Mouse (Mus musculus): ENCODE data around the gene Chadl.

DNA sequence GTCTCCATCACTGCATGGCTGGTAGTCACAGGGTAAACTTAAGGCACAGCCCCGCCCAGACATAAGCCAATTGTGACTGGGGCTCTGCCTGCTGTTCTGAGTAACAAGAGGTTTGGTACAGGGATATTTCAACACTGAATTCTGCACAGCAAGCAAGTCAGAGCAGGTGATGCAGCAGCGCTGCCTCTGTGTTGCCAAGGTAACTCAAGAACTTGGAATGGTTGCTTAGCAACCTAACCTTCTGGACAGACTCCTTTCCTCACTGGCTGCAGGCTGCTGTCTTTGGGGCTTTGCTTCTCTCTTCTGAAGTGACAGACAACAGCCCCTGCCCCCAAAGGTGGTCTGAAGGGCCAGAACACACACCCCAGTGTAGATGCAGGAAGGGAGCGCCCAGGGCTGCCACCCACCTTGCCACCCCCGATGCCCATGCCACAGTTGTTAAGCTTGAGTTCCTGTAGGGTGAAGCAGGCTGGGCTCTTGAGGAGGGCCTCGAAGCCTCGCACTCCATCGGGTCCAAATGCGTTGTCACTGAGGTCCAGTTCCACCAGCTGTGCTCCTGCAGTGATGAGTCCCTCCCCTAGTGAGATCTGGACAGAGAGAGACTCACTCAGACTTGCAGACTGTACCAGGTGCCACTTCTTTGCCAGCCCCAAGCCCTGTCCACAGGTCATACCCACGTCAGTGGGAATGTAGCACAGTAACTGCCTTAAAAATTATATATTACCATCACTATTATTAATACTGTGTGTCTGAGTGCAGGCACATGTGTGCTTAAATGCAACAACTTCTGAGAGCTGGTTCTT is 21.4 kb upstream of the Chadl start:
- TF ChIP-seq POLR2A (IDR thresholded peaks at IDR 0.05; ENCODE audit: low read depth, low read length) (no peak), CTCF (IDR thresholded peaks at IDR 0.05; ENCODE audit: borderline replicate concordance, insufficient read depth, low read length) (no peak)

Data from embryonic fibroblast, embryonic 13.5 days (primary cell).